Mouse (Mus musculus) neural tube, embryonic 11.5 days (tissue): ENCODE measurements around the gene Syne1. TPM values are rescaled to one million over a fixed set of nuclear protein-coding genes. Genes with fewer than 3 reads are reported as not detected.
"Not testable (repeated sequence)": the region's sequence is repeated elsewhere in the genome, so short reads cannot be mapped to it uniquely, and the experiment has no call there.

Experiments used
- ATAC-seq: fragments of 200-750 bp; cut with Nextera tagmentation; 2 replicates; pipeline ENCODE4 v1.8.0; 2017; ENCODE audit warnings: moderate number of reproducible peaks, mild to moderate bottlenecking, moderate TSS enrichment, moderate library complexity; ENCODE audit not compliant: insufficient read depth, low FRiP score, low TSS enrichment
- DNase-seq: peaks from one replicate; pipeline ENCODE4 v3.0.0-alpha.2; 2015; ENCODE audit warnings: low spot score
- H3K27ac ChIP-seq: fragments of 300-500 bp; sonication (generic); 2 replicates; pipeline ENCODE4 v1.5.1; 2014; ENCODE audit warnings: low read depth, mild to moderate bottlenecking, low read length
- H3K27me3 ChIP-seq: fragments of 300-500 bp; sonication (generic); 2 replicates; pipeline ENCODE4 v1.6.1; 2014; ENCODE audit warnings: mild to moderate bottlenecking, low read length, mixed read lengths; ENCODE audit not compliant: control insufficient read depth, insufficient read depth
- H3K36me3 ChIP-seq: fragments of 300-500 bp; sonication (generic); 2 replicates; pipeline ENCODE4 v1.6.1; 2014; ENCODE audit warnings: mild to moderate bottlenecking, low read length, moderate library complexity, mixed read lengths; ENCODE audit not compliant: control insufficient read depth, insufficient read depth
- H3K4me1 ChIP-seq: fragments of 300-500 bp; sonication (generic); 2 replicates; pipeline ENCODE4 v1.6.1; 2014; ENCODE audit warnings: low read length, mixed read lengths; ENCODE audit not compliant: control insufficient read depth, insufficient read depth
- H3K4me2 ChIP-seq: fragments of 300-500 bp; sonication (generic); 2 replicates; pipeline ENCODE4 v1.6.1; 2014; ENCODE audit warnings: low read depth, mild to moderate bottlenecking, moderate library complexity
- H3K4me3 ChIP-seq: fragments of 300-500 bp; sonication (generic); 2 replicates; pipeline ENCODE4 v1.5.1; 2014; ENCODE audit warnings: low read depth, low read length
- H3K9ac ChIP-seq: fragments of 300-500 bp; sonication (generic); 2 replicates; pipeline ENCODE4 v1.6.1; 2014; ENCODE audit warnings: mild to moderate bottlenecking, low read length
- H3K9me3 ChIP-seq: fragments of 300-500 bp; sonication (generic); 2 replicates; pipeline ENCODE4 v1.6.1; 2016; ENCODE audit warnings: low read length; ENCODE audit not compliant: control insufficient read depth
- WGBS: fragments of 180-500 bp; shearing (Covaris S2); extraction: QIAGEN DNeasy Blood & Tissue Kit; methylation state at CpG from one replicate; pipeline ENCODE4 v1.1.7; 2014; 5-methylcytosine and 5-hydroxymethylcytosine counted together
- polyA plus RNA-seq: library from polyadenylated mRNA; unstranded; fragments of >200 nt; fragmentation: Nextera tagmentation; extraction: Ambion mirVana; gene quantifications from 2 replicates; pipeline ENCODE4 v1.2.1, GENCODE M21; 2014

Syne1 gene
- polyA plus RNA-seq, 1 experiment from 2014 or later: 3.2 TPM

GRCm38 (mm10) chr10:5512285-5512684, 39.0 kb downstream of the Syne1 start:
- H3K9me3 ChIP-seq: no peaks in the 10 kb centered on the region
- DNase-seq: no peak
- no peak for ATAC-seq
- no peaks in the 10 kb centered on the region for H3K4me1 ChIP-seq
- H3K27ac ChIP-seq: no peak overlapping the region
- H3K4me2 ChIP-seq: no peak overlapping the region
- H3K4me3 ChIP-seq: no peak overlapping the region
- no peaks in the 10 kb centered on the region for H3K36me3 ChIP-seq
- no peak overlapping the region for H3K9ac ChIP-seq
- H3K27me3 ChIP-seq: no peaks in the 10 kb centered on the region

DNA sequence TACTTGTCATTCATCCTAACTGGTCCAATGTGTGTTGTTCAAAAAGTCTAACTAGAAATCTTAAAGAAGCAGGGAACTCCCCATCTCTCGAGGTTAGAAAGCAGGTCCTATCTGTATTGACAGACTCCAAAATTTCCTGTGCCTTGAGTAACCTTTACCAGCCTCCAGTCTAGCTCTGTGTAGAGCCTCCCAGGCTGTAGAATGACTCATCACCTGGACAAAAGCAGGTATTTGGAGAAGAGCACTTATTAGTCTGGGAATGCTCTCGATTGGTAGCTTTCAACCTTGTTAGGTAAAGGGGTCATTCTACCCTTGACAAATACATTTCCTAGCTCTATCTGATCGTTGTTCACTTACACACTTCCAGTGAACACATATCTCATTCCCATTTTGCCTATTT, 39.9 kb downstream of the Syne1 start:
- Histone ChIP-seq H3K27me3 (no peaks in the 10 kb centered on the region), H3K4me2 (no peak overlapping the region), H3K9me3 (no peaks in the 10 kb centered on the region), H3K9ac (no peak overlapping the region), H3K27ac (no peak overlapping the region), H3K4me1 (no peaks in the 10 kb centered on the region), H3K4me3 (no peak overlapping the region), H3K36me3 (no peaks in the 10 kb centered on the region)
- 77% methylated on average over 3 of the region's 3 CpGs for WGBS
- ATAC-seq (no peak), DNase-seq (no peak)

- Histone ChIP-seq H3K36me3 (no peaks in the 10 kb centered on the region), H3K27ac (no peak overlapping the region), H3K4me1 (no peaks in the 10 kb centered on the region), H3K9me3 (no peaks in the 10 kb centered on the region), H3K4me2 (no peak overlapping the region), H3K9ac (no peak overlapping the region), H3K27me3 (no peaks in the 10 kb centered on the region), H3K4me3 (no peak overlapping the region)
- no peak for ATAC-seq
- DNase-seq: no peak
- 73% methylated on average over 2 of the region's 2 CpGs for WGBS
These were observed 43.8 kb downstream of the Syne1 start for GRCm38 (mm10) chr10:5507478-5507877.

DNA sequence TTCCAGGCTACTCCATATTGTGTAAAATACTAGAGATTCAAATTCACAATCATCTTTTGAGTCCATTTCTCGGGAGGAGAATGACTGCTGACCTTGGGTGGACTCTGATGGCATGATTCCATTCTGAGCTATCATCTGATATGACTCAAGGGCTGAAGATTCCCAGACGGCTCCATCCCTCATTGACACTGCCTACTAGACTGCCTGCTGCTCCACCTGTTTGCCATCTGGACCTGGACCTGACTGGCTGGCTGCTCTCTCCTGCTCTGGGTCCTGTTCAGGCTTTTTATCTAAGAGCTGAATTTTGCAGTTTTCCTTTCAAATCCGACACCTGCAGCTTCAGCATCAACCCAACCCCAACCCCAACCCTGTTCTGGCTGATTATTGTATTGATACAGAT, 46.5 kb downstream of the Syne1 start:
- DNase-seq: no peak
- Histone ChIP-seq H3K4me3 (no peak overlapping the region), H3K27me3 (no peaks in the 10 kb centered on the region), H3K4me2 (no peak overlapping the region), H3K36me3 (no peaks in the 10 kb centered on the region), H3K9ac (no peak overlapping the region), H3K27ac (no peak overlapping the region), H3K9me3 (no peaks in the 10 kb centered on the region), H3K4me1 (no peaks in the 10 kb centered on the region)
- no peak for ATAC-seq
- WGBS: 74% methylated on average over 3 of the region's 3 CpGs

DNA sequence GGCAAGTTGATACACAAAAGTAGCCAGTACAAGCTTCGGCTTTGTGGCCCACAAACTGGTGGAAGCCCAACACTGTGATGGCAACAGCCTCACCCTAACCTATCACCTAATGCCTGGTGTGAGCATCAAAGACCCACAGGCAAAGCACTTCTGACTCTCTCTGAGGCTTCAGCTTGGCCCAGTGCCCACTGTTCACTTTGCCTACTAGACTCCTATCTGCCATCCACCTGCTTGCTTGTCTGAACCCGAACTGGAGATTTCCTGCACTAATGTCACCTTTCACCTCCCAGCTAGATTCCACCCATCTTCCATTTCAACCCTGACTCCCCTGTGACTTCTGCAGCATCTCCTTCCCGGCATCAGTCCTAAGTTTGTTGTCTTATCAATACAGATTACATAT, 47.4 kb downstream of the Syne1 start:
- 84% methylated on average over 3 of the region's 3 CpGs for WGBS
- no peak for ATAC-seq
- H3K4me3 ChIP-seq: no peak overlapping the region

DNA sequence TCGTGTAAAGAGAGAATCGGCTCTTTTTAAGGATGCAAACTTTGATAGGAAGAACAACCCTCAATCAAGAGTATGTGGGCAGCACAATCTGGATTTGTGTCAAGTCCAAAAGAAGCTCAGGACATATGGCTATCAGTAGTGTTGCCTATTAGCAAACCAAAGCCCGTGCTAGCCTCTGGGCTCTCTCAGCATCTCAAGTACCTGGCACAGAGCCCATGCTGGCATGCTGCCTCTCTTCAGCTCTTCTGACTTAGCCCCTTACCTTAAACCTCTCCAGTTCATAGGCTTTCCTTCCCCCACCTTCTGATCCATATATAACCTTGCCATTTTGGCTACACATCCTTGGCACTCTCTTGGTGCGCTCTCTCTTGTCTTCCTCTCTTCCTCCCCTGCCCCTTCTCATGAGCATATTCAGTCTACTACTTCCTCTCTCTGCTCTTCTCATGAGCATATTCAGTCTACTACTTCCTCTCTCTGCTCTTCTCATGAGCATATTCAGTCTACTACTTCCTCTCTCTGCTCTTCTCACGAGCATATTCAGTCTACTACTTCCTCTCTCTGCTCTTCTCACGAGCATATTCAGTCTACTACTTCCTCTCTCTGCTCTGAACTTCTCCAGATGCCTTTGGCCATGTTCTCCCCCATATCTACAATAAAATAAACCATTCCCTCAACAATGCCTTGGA, 51.5 kb downstream of the Syne1 start:
- not testable (repeated sequence) for H3K9me3 ChIP-seq, ATAC-seq, H3K4me2 ChIP-seq, DNase-seq, H3K9ac ChIP-seq, H3K27me3 ChIP-seq, H3K4me3 ChIP-seq, H3K36me3 ChIP-seq, H3K27ac ChIP-seq, H3K4me1 ChIP-seq
- 84% methylated on average over 6 of the region's 6 CpGs for WGBS

More for the DNA sequence above, 47.4 kb downstream of the Syne1 start:
- no peak overlapping the region for H3K4me2 ChIP-seq
- H3K4me1 ChIP-seq: no peaks in the 10 kb centered on the region
- H3K27ac ChIP-seq: no peak overlapping the region
- H3K36me3 ChIP-seq: no peaks in the 10 kb centered on the region
- no peaks in the 10 kb centered on the region for H3K27me3 ChIP-seq
- H3K9me3 ChIP-seq: no peaks in the 10 kb centered on the region
- DNase-seq: no peak
- H3K9ac ChIP-seq: no peak overlapping the region

GRCm38 (mm10) chr10:5497859-5498258, 53.4 kb downstream of the Syne1 start:
- H3K27ac ChIP-seq: no peak overlapping the region
- WGBS: 73% methylated on average over 2 of the region's 2 CpGs
- no peak for ATAC-seq

DNA sequence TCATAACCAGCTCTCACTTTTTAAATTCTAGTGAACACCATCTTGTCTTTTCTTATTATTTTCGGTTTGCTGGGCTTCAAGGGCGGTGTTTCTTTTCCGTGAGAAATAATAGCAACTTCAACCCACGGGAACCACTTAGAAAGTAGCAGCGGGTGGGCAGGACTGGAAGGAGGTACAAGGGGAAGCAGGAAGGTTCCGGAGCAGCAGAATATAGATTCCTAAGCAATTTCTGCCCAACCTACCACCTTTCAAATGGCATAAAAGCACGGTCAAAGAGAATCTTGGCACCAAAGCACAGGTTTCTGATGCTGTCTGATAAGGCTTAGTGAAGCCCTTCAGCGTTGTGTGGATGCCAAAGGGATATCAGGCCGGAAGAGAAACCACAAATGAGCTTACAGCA, 60.2 kb downstream of the Syne1 start:
- Histone ChIP-seq H3K4me3 (no peak overlapping the region), H3K27me3 (no peaks in the 10 kb centered on the region), H3K9ac (no peak overlapping the region), H3K27ac (no peak overlapping the region), H3K4me2 (no peak overlapping the region), H3K36me3 (no peaks in the 10 kb centered on the region), H3K4me1 (no peaks in the 10 kb centered on the region), H3K9me3 (no peaks in the 10 kb centered on the region)
- 90% methylated on average over 9 of the region's 9 CpGs for WGBS
- DNase-seq (no peak), ATAC-seq (no peak)

More at GRCm38 (mm10) chr10:5497859-5498258, 53.4 kb downstream of the Syne1 start:
- Histone ChIP-seq H3K4me2 (no peak overlapping the region), H3K4me3 (no peak overlapping the region), H3K27me3 (no peaks in the 10 kb centered on the region), H3K4me1 (no peaks in the 10 kb centered on the region), H3K9ac (no peak overlapping the region), H3K9me3 (no peaks in the 10 kb centered on the region), H3K36me3 (no peaks in the 10 kb centered on the region)
- no peak for DNase-seq

GRCm38 (mm10) chr10:5490029-5490428, 61.3 kb downstream of the Syne1 start:
- Histone ChIP-seq H3K27ac (no peak overlapping the region), H3K9me3 (no peaks in the 10 kb centered on the region), H3K27me3 (no peaks in the 10 kb centered on the region), H3K4me2 (no peak overlapping the region), H3K4me3 (no peak overlapping the region), H3K9ac (no peak overlapping the region), H3K36me3 (no peaks in the 10 kb centered on the region), H3K4me1 (no peaks in the 10 kb centered on the region)
- WGBS: 66% methylated on average over 6 of the region's 6 CpGs
- ATAC-seq (no peak), DNase-seq (no peak)
